Mouse (Mus musculus): ENCODE measurements around the gene Rtkn2.

DNA sequence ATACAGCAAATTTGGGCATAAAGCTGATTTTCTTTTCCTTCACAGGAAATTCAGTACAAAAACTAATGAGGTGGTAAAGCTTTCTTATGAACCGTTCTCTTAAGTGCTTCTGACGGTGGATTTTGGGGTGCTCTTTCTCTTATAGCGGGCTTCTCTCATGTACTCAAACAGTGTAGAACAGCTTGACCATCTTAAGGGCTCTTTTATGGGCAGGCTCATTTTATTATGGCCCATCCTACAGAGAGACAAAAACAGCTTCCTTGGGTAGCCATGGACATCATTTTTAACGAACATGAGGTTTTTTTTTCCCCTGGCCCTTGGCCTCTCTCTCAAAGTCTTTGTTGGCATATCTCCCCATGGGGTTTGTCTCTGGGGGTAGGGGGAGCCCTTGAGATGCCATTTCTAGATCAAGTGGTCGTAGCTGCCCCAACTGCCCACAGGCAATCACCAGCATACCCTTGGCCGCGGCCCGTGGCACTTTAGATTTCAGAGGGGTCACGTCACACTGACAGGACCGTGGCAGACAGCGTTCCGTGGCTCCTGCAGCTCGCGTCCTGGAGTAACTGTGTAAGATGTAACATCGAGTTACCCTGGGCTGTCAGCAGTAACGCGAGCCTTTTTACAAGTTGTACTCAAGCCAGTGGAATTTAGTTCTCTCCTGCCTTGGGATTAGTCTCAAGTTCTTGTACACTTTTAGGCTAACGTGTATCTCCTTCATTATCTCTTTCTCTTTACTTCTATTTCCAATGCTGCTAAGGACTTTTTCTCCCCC, 24.5 kb downstream of the Rtkn2 start:
- TF ChIP-seq GATA1 (IDR thresholded peaks at IDR 0.05; ENCODE audit: borderline replicate concordance, low read length) = no peak
- no peak for TF ChIP-seq FLI1 (IDR thresholded peaks at IDR 0.05; ENCODE audit: low read length)
